Mouse (Mus musculus): ENCODE data around the gene Spock1. TPM values are rescaled to one million over a fixed set of nuclear protein-coding genes. Genes with fewer than 3 reads are reported as not detected.

Spock1 gene
- polyA plus RNA-seq, 1 experiment from 2014 or later, result 1.2 TPM

GRCm38 (mm10) chr13:57525946-57526345, 382.2 kb downstream of the Spock1 start:
- Histone ChIP-seq H3K4me1 (peaks cover 5% of the 10 kb centered on the region; the same call in 1 of the 2 replicates), H3K27ac (no peak overlapping the region), H3K4me3 (no peak overlapping the region), H3K27me3 (ENCODE audit: poor library complexity, severe bottlenecking) (peaks cover 5% of the 10 kb centered on the region; the same call in 1 of the 2 replicates), H3K36me3 (replicated peaks) (no peaks in the 10 kb centered on the region), H3K9me3 (no peaks in the 10 kb centered on the region)
- no peak for DNase-seq (ENCODE audit: extremely low spot score, low spot score)

GRCm38 (mm10) chr13:57524546-57524945, 383.6 kb downstream of the Spock1 start:
- 0 out of 2 replicates have a peak, but pooled peaks cover 5% of the 10 kb centered on the region for H3K27me3 ChIP-seq (ENCODE audit: poor library complexity, severe bottlenecking)
- no peak overlapping the region for H3K4me3 ChIP-seq
- peaks cover 10% of the 10 kb centered on the region for H3K4me1 ChIP-seq
- 78% methylated on average over 3 of the region's 3 CpGs for WGBS
- H3K9me3 ChIP-seq, result no peaks in the 10 kb centered on the region
- no peaks in the 10 kb centered on the region for H3K36me3 ChIP-seq (replicated peaks)
- DNase-seq (ENCODE audit: extremely low spot score, low spot score), result no peak
- no peak overlapping the region for H3K27ac ChIP-seq

GRCm38 (mm10) chr13:57523366-57523765, 384.8 kb downstream of the Spock1 start:
- H3K27ac ChIP-seq, result no peak overlapping the region
- no peaks in the 10 kb centered on the region for H3K9me3 ChIP-seq
- 90% methylated on average over 5 of the region's 5 CpGs for WGBS
- peaks cover 10% of the 10 kb centered on the region for H3K4me1 ChIP-seq
- 0 out of 2 replicates have a peak, but pooled peaks cover 5% of the 10 kb centered on the region for H3K27me3 ChIP-seq (ENCODE audit: poor library complexity, severe bottlenecking)
- H3K4me3 ChIP-seq, result no peak overlapping the region
- DNase-seq (ENCODE audit: extremely low spot score, low spot score), result no peak
- no peaks in the 10 kb centered on the region for H3K36me3 ChIP-seq (replicated peaks)

- WGBS, result 87% methylated on average over 4 of the region's 4 CpGs
- Histone ChIP-seq H3K36me3 (replicated peaks) (no peaks in the 10 kb centered on the region), H3K9me3 (no peaks in the 10 kb centered on the region), H3K27ac (peak overlapping the region; percentile 20; the same call in 1 of the 2 replicates), H3K27me3 (ENCODE audit: poor library complexity, severe bottlenecking) (0 out of 2 replicates have a peak, but pooled peaks cover 5% of the 10 kb centered on the region), H3K4me3 (no peak overlapping the region), H3K4me1 (peaks cover 10% of the 10 kb centered on the region)
- DNase-seq (ENCODE audit: extremely low spot score, low spot score), result no peak
Observed at GRCm38 (mm10) chr13:57522319-57522718, 385.8 kb downstream of the Spock1 start.

GRCm38 (mm10) chr13:57521152-57521551, 387.0 kb downstream of the Spock1 start:
- Histone ChIP-seq H3K27ac (no peak overlapping the region), H3K4me1 (peaks cover 10% of the 10 kb centered on the region), H3K27me3 (ENCODE audit: poor library complexity, severe bottlenecking) (0 out of 2 replicates have a peak, but pooled peaks cover 5% of the 10 kb centered on the region), H3K9me3 (no peaks in the 10 kb centered on the region), H3K36me3 (replicated peaks) (no peaks in the 10 kb centered on the region), H3K4me3 (no peak overlapping the region)
- DNase-seq (ENCODE audit: extremely low spot score, low spot score), result peak; percentile 33
- 16% methylated on average over 3 of the region's 3 CpGs for WGBS

- Histone ChIP-seq H3K9me3 (no peaks in the 10 kb centered on the region), H3K27ac (no peak overlapping the region), H3K27me3 (ENCODE audit: poor library complexity, severe bottlenecking) (0 out of 2 replicates have a peak, but pooled peaks cover 5% of the 10 kb centered on the region), H3K36me3 (replicated peaks) (no peaks in the 10 kb centered on the region), H3K4me3 (no peak overlapping the region), H3K4me1 (peaks cover 12% of the 10 kb centered on the region)
- WGBS, result 72% methylated on average over 11 of the region's 11 CpGs
- no peak for DNase-seq (ENCODE audit: extremely low spot score, low spot score)
Observed at GRCm38 (mm10) chr13:57519790-57520189, 388.3 kb downstream of the Spock1 start.

- no peak for DNase-seq (ENCODE audit: extremely low spot score, low spot score)
- H3K27ac ChIP-seq, result no peak overlapping the region
- WGBS, result 83% methylated on average over 11 of the region's 11 CpGs
- H3K4me1 ChIP-seq, result peaks cover 8% of the 10 kb centered on the region
- no peaks in the 10 kb centered on the region for H3K27me3 ChIP-seq (ENCODE audit: poor library complexity, severe bottlenecking)
- no peak overlapping the region for H3K4me3 ChIP-seq
- H3K9me3 ChIP-seq, result no peaks in the 10 kb centered on the region
- no peaks in the 10 kb centered on the region for H3K36me3 ChIP-seq (replicated peaks)
Observed at GRCm38 (mm10) chr13:57515737-57516136, 392.4 kb downstream of the Spock1 start.

GRCm38 (mm10) chr13:57501552-57501951, 406.6 kb downstream of the Spock1 start:
- 91% methylated on average over 7 of the region's 7 CpGs for WGBS

GRCm38 (mm10) chr13:57496778-57497177, 411.4 kb downstream of the Spock1 start:
- Histone ChIP-seq H3K27ac (no peak overlapping the region), H3K27me3 (ENCODE audit: poor library complexity, severe bottlenecking) (no peaks in the 10 kb centered on the region), H3K36me3 (replicated peaks) (no peaks in the 10 kb centered on the region), H3K9me3 (no peaks in the 10 kb centered on the region), H3K4me1 (no peaks in the 10 kb centered on the region), H3K4me3 (no peak overlapping the region)
- DNase-seq (ENCODE audit: extremely low spot score, low spot score), result no peak
- 82% methylated on average over 7 of the region's 7 CpGs for WGBS

More at GRCm38 (mm10) chr13:57501552-57501951, 406.6 kb downstream of the Spock1 start:
- no peak for DNase-seq (ENCODE audit: extremely low spot score, low spot score)
- H3K4me1 ChIP-seq, result no peaks in the 10 kb centered on the region
- no peak overlapping the region for H3K27ac ChIP-seq
- no peaks in the 10 kb centered on the region for H3K36me3 ChIP-seq (replicated peaks)
- no peaks in the 10 kb centered on the region for H3K9me3 ChIP-seq
- no peaks in the 10 kb centered on the region for H3K27me3 ChIP-seq (ENCODE audit: poor library complexity, severe bottlenecking)
- no peak overlapping the region for H3K4me3 ChIP-seq

GRCm38 (mm10) chr13:57494838-57495237, 413.3 kb downstream of the Spock1 start:
- DNase-seq (ENCODE audit: extremely low spot score, low spot score), result no peak
- 44% methylated on average over 1 of the region's 1 CpGs for WGBS
- Histone ChIP-seq H3K36me3 (replicated peaks) (no peaks in the 10 kb centered on the region), H3K27ac (no peak overlapping the region), H3K9me3 (no peaks in the 10 kb centered on the region), H3K4me1 (no peaks in the 10 kb centered on the region), H3K27me3 (ENCODE audit: poor library complexity, severe bottlenecking) (no peaks in the 10 kb centered on the region), H3K4me3 (no peak overlapping the region)

GRCm38 (mm10) chr13:57488926-57489325, 419.2 kb downstream of the Spock1 start:
- no peak for DNase-seq (ENCODE audit: extremely low spot score, low spot score)
- Histone ChIP-seq H3K4me1 (no peaks in the 10 kb centered on the region), H3K27ac (no peak overlapping the region), H3K4me3 (no peak overlapping the region), H3K9me3 (no peaks in the 10 kb centered on the region), H3K36me3 (replicated peaks) (no peaks in the 10 kb centered on the region), H3K27me3 (ENCODE audit: poor library complexity, severe bottlenecking) (no peaks in the 10 kb centered on the region)
- WGBS, result 92% methylated on average over 8 of the region's 8 CpGs

GRCm38 (mm10) chr13:57484426-57485168, 423.5 kb downstream of the Spock1 start:
- H3K27ac ChIP-seq, result no peak overlapping the region
- no peaks in the 10 kb centered on the region for H3K36me3 ChIP-seq (replicated peaks)
- no peaks in the 10 kb centered on the region for H3K4me1 ChIP-seq
- no peaks in the 10 kb centered on the region for H3K27me3 ChIP-seq (ENCODE audit: poor library complexity, severe bottlenecking)
- WGBS, result 87% methylated on average over 16 of the region's 16 CpGs
- H3K9me3 ChIP-seq, result no peaks in the 10 kb centered on the region
- H3K4me3 ChIP-seq, result no peak overlapping the region
- no peak for DNase-seq (ENCODE audit: extremely low spot score, low spot score)

GRCm38 (mm10) chr13:57476700-57477099, 431.4 kb downstream of the Spock1 start:
- Histone ChIP-seq H3K9me3 (no peaks in the 10 kb centered on the region), H3K27ac (no peak overlapping the region)

More at GRCm38 (mm10) chr13:57476700-57477099, 431.4 kb downstream of the Spock1 start:
- peaks cover 8% of the 10 kb centered on the region for H3K4me1 ChIP-seq
- peaks cover 4% of the 10 kb centered on the region; the same call in 1 of the 2 replicates for H3K27me3 ChIP-seq (ENCODE audit: poor library complexity, severe bottlenecking)
- DNase-seq (ENCODE audit: extremely low spot score, low spot score), result peak; percentile 25
- H3K36me3 ChIP-seq (replicated peaks), result no peaks in the 10 kb centered on the region
- 36% methylated on average over 6 of the region's 6 CpGs for WGBS
- H3K4me3 ChIP-seq, result no peak overlapping the region

All from forebrain, embryonic 10.5 days (tissue).